Mouse (Mus musculus) adrenal gland, postnatal 14 days (tissue): ENCODE results near the gene Ntn5. TPM values are rescaled to one million over a fixed set of nuclear protein-coding genes. Genes with fewer than 3 reads are reported as not detected.

ENCODE experiments used
- DNase-seq: peaks from one replicate; pipeline ENCODE4 v3.0.0; 2021; ENCODE audit warnings: mixed read lengths
- total RNA-seq: library from RNA; stranded (reverse); gene quantifications from 2 replicates; pipeline ENCODE4 v1.2.3, GENCODE M21; 2021

Gene Ntn5
- total RNA-seq, 1 experiment from 2014 or later: not detected

DNA sequence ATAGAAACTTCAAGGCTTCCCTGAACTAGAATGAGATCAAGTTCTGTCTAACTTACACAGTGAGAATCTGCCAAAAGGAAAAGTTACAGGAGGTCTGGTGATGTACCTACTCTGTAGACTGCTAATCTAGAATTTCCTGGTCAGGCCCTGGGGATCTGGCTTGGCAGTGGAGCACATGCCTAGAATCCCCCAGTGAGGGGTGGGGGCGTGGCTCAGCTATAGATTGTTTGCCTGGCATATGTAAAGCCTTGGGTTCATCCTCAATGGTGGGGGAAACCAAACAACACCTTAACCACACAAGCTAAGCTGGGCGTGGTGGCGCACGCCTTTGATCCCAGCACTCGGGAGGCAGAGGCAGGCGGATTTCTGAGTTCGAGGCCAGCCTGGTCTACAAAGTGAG, 14.1 kb downstream of the Ntn5 start:
- DNase-seq: no peak

GRCm38 (mm10) chr7:45699523-45700141, 15.8 kb downstream of the Ntn5 start, which contains the start of gene Car11:
Gene Car11, plus strand, starts transcription at chr7:45699843.
- DNase-seq: no peak

GRCm38 (mm10) chr7:45700301-45701015, 16.6 kb downstream of the Ntn5 start:
- DNase-seq: peak; percentile 82

DNA sequence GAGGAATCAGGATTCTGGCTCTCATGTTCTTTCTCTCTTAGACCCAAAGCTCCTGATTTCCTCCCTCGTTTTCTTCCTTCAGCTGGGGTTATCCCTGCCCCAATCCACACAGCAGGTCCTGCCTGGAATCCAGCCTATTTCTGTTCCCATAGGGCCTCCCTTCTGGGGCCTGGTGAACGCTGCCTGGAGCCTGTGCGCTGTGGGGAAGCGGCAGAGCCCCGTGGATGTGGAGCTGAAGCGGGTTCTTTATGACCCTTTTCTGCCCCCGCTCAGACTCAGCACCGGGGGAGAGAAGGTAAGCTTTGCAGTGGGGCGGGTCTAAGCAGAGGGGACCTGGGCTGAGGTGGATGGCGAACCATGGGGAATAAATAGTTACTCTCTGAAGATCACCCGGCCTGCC, 17.2 kb downstream of the Ntn5 start:
- DNase-seq: no peak

DNA sequence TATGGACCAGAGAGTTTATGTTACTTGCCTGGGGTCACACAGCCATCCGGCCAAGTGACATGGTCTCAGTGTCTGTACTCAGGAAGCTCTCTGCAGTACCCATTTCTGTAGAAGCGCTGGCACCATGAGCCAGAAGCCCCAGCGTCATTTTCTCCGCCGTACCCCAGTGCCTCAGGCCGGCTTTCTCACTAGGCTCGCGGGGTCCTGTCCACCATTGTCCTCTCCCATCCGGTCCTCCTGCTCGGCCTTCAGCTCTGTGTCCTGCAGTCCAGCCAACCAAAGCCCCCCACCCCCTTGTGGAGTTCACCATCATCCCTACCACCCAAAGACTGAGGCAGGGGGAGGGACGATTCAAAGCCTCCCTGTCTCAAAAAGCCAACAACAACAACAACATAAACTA, 17.8 kb downstream of the Ntn5 start:
- no peak for DNase-seq

- no peak for DNase-seq
These were observed 18.5 kb downstream of the Ntn5 start for GRCm38 (mm10) chr7:45702316-45702715.

GRCm38 (mm10) chr7:45702809-45703520, 19.1 kb downstream of the Ntn5 start:
- no peak for DNase-seq

DNA sequence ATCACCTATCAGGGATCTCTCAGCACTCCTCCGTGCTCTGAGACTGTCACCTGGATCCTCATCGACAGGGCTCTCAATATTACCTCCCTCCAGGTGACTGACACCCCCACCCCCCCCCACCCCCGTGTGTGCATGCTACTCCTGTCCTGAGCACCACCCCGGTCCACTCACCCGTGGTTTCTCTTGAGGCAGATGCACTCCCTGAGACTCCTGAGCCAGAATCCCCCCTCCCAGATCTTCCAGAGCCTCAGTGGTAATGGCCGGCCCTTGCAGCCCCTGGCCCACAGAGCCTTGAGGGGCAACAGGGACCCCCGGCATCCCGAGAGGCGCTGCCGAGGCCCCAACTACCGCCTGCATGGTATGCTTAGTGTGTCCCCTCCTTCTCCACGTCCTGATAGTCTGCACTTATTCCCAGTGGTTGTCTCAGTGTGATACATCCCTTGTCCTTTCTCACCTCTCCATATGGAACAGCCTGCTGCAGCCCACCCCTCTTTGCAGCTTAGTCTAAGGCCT, 19.8 kb downstream of the Ntn5 start:
- DNase-seq: no peak

DNA sequence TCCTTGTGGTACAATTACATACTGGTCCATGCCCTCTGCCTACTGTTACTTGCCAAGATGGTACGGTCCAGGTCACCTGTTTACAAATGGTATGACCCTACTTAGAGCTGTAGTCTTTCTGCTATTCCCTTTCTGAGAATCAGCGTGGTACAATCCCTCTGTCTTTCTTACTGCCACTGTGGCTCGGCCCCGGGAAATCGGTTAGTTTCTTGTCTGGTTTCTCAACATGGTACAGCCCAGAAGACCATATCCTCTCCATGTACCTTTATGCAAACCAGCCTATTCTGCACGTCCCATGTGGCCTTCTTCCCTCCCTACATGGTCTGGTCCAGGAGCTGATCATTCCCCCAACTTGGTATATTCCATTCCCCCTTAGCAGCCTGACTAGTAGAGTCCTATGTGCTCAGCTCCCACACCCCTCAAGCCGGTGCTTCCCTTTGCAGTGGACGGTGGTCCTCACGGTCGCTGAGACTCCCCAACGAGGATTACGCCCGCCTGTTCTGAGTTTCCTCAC, 20.3 kb downstream of the Ntn5 start:
- peak; percentile 79 for DNase-seq

GRCm38 (mm10) chr7:45704730-45705442, 21.1 kb downstream of the Ntn5 start, which contains the start of gene Dbp:
Gene Dbp, plus strand, starts transcription at chr7:45705088.
- peak; percentile 99 for DNase-seq

GRCm38 (mm10) chr7:45705443-45705864, 21.6 kb downstream of the Ntn5 start:
- DNase-seq: no peak

GRCm38 (mm10) chr7:45705873-45706281, 22.1 kb downstream of the Ntn5 start:
- DNase-seq: peak; percentile 94

GRCm38 (mm10) chr7:45706721-45707241, 23.0 kb downstream of the Ntn5 start:
- DNase-seq: peak; percentile 97

DNA sequence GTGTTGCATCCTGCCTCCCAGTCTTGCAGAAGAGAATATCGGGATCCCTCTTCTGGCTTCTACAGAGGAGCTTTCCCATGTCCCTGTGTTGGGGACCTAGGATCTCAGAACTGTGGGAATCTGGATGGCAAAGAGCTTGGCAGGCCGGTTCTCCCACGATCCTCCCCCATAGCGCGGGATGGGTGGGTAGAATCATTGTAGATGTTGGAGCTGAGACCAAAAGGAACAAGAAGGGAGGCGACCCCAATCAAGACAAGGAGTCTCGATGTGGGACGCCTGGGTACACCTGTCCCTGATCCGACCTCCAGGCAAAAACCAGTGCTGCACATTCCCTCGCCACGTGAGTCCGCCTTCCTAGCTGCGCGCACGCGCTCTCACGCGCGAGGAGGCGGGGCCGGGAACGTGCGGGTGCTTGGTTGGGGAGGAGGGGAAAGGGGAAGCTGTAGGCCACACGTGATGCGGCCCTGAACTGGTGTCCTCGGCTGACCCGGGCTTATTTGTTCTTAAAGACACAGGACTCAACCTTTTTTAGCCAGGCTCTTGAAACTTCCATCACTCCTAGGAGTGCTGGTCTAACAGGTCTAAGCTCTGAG, 23.6 kb downstream of the Ntn5 start:
- peak; percentile 99 for DNase-seq

DNA sequence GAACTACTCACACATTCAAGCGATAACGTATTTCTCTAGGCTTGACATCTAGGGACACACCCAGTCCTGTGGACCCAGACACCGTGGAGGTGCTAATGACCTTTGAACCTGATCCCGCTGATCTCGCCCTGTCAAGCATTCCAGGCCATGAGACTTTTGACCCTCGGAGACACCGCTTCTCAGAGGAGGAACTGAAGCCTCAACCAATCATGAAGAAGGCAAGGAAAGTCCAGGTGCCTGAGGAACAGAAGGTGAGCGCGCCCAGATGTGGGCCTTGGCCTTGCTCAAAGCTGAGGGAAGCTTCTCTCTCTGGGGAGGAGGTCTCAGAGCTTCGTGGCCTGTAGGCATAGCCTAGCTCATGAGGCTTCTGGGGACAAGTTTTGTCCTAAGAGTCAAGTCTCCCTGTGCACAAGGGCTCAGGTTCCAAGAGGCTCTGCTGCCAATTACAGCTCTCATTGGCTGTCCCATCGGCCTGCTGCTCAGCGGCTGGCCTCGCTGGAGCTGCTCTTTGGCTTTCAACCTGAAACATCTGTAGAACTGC, 24.5 kb downstream of the Ntn5 start:
- peak; percentile 44 for DNase-seq

DNA sequence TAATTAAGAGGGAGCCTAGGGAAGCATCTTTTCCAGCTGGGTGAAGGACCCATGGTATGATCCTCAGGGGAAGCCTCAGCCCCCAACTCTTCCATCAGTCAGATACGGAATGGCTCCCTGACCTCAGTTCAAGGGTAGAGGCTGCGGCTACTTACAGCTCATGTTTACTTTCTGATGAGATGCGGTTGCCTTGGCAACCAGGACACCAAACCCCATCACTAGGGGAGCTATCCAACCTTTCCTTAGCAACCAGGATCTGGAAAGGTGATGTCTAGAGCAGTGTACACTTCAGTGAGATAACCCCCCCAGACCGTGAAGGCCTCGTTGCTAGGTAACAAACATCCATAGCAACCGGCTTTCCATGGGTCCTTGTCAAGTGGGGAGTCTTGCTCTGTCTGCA, 25.2 kb downstream of the Ntn5 start:
- DNase-seq: peak; percentile 41

- DNase-seq: no peak
These were observed 26.0 kb downstream of the Ntn5 start for GRCm38 (mm10) chr7:45709677-45710355.

DNA sequence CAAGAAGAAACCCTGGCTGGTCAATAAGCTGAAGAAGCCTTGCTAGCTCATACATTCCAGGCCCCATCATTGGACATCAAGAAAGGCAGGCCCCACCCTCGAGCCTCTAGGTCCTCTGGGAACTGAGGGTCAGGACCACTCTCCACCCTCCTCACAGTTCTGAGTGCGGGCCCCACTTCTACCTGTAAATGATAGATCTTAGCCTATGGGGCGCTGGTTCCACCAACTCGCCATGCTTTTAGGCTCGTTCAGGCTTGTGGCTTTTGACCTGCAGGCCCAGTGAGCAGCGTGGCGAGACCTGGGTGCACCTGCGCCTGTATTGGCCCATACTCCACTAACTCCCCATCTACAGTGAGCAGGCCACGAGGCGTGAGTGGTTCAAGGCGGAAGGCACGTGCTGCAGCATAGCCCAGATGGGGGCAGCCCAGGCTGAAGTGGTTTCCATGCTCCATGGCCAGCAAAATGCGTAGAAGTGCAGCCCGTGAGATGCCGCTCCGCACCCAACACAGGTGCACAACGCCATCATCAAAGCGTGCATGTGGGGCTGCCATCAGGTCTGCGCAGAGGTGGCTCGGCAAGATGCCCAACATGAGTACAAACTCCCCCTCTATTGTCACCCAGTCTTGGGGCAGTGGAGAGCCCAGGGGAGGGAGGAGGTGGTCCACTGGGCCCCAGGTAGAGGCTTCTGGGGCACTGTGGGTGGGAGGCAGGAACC, 26.8 kb downstream of the Ntn5 start:
- no peak for DNase-seq

- peak; percentile 46 for DNase-seq
These were observed 27.6 kb downstream of the Ntn5 start for GRCm38 (mm10) chr7:45711316-45712021.
